Mouse (Mus musculus): Measurements from ENCODE around the gene Hap1.
"Not testable (repeated sequence)": the region's sequence is repeated elsewhere in the genome, so short reads cannot be mapped to it uniquely, and the experiment has no call there.

- TF ChIP-seq GATA1 (IDR thresholded peaks at IDR 0.05; ENCODE audit: borderline replicate concordance, low read length); FLI1 (IDR thresholded peaks at IDR 0.05; ENCODE audit: low read length): not testable (repeated sequence)
Measured at GRCm38 (mm10) chr11:100361059-100361458, 5.1 kb upstream of the Hap1 start.

Data from megakaryocyte, embryonic 14.5 days (primary cell).